Mouse (Mus musculus): Measurements from ENCODE around the gene Prdm16.

Gene Prdm16

DNA sequence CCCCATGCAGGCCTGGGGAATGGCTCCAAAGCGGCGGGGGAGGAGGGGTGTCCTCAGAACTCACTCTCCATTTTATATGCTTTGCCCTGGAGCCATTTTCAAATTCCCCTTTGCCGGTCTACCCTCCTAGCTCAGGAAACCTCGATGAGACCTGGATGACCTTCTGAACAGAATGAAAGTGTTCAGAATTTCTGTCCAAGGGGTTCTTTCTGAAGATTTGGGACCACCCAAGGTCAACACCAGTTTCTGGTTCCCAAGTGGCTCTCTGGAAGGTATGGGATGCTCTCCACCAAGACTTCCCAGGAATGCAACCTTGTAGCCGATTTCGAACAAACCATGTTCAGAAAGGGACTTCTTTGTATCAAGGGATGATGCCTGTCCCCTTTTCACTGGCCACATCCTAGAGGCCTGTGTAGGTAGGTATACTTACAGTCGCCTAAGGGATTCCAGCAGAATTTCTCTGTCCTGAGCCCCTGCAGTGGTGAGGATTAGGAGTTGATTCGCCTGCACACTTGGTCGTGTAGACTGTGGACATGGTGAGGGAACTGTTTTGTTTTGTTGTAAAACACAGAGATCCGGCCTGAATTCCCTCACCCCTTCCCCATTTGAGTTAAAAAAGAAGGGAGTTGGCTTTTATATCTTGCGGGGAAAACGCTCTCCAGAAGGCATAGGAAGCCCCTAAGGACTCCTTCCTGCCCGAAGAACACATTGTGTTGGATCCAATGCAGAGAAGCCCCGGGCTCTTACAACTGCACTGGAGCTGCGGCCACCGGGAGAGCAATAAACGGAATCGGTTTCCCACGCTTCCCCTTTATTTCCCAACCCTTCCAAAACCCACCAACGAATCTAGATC, 4.0 kb upstream of the Prdm16 start:
- in situ Hi-C loops (cut with MboI, MseI) = no loop called here

DNA sequence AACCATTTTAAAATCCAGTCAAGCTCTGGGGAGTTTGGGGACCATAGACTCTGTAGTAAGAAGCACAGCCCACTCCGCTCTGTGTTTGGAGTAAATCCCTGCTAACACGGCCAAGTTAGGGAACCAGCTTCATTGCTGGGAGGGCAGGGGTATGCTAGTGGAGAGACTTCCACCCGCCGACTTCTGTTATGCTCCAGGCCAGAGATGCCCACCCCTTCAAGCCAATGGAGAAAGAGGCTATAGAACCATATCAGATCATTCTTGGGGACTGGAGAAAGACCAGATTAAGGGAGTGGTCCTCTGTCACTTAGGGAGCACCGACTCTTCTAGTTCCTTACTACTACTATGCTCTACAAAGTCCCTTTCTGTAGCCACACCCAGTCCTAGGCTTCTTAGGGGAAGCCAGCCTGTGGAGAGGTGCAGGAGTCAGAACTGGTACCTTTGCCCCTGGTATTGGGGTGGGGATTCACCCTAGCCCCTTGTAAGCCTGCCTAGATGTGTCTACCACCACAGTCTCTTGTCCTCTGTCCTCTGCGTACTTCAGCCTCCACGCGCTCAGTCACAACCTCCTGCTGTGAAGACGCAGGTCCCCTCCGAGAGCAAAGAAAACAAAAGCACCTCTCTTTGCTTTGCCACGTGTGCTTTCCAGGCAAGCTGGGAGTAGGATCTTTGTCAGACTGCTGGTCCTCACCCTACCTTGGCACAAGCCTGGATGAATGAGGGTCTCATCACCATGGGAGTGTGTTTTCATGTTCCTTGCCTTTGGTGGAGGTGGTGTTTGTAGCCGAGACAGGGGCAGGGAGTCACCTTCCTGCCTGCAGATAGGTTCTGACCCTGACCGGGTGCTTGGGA, 3.1 kb upstream of the Prdm16 start:
- in situ Hi-C loops (cut with MboI, MseI) = no loop called here

DNA sequence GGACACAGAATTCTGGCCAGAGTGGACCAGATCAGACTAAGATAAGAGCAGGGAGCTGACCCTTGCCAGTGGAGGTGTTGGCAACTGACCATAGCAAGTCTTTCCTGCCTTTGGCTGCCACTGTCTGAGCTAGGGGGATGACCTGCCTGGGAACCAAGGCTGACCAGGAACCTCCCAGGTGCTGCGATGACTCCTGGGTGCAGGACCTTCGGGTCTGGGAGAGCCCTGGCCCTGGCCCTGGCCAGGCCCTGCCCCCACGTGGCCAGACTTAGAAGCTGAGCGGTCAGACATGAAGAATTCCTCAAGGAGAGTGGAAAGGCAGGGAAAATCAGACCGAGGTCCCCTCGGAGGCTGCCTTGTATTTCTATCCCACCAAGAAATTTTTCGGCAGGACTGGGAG, 2.5 kb upstream of the Prdm16 start:
- in situ Hi-C loops (cut with MboI, MseI) = no loop called here

DNA sequence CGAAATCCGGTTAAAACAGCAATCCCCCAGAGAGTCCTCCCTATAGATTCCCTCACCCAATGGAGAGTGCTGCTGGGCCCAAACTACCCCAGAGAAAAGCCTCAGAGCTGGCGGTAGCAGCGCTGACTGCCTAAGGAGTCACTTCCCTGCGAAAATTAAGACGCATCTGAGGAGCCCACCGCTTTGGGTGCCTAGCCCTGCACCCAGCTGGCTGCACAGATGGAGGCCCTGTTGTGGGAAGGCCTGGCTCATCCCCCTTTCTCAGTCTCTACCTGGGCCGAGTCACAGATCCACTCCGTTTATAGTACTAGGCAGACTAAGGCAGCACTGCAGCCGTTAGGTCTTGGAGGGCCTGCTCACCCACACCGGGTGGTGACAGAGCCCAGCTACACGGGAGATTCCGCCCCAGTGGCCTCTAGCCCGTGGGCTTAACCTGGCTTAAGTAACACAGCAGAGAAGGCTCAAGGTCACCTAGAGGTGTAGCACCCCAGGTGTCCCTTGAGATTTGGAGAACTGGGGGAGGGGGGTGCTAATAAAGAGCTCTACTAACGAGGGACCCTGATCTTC, 1.7 kb upstream of the Prdm16 start:
- in situ Hi-C loops (cut with MboI, MseI) = no loop called here

DNA sequence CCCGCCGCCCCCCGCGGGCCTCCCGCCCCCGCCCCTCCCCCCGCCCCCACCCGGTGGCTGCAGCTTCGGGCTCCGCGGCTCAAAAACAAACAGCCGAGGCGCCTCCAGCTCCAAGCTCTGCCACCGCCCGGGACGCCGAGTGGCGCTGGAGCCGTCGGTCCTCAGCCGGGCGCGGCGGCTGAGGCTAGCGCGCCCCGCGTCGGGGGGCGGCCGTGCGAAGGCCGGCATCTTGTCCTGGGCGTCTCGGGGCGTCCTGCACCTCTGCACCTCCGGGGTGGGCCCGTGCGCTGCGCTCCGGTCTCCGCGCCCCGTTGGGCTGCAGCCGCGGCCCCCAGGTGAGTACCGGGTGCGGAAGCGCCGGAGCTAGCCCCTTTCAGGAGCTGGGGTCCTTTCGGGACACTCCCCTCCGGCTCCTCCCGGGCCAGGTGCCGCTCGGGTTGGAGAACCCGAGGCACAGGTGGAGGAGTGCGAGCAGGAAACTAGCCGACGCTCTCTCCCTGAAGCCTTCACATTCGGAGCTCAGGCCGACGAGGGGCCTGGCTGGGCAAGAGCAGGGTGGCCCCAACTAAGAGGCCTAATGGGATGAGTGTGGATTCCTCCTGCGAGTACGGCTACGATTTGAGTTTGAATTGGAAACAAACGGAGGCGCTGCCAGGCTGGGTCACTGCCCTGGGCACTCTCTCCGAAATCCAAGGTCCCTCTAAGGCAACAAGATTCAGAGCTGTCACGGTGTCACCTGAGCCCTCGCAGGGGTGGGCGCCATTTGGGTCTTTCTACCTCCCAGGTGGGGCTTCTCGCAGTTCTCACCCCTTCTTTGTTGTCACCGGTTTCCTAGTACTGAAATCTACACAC, 1.0 kb upstream of the Prdm16 start:
- in situ Hi-C loops (cut with MboI, MseI) = no loop called here

DNA sequence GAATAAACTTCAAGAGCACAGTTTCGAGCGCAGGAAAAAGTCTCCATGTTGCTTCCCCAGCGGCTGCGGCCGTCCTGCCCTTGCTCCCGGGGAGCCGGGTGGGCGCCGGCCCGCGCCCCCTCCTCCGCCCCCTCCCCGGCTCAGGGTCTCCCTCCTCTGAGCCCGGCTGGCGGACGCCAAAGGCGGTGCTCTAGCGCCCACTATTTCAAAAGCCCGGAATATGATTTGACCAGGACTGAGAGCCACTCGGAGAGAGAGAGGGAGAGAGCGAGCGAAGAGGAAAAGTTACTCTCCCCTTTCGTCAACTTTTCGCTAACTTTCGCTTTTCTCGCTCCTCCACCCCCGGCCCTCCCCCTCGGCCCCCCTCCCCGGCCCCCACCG, 630 bp downstream of the Prdm16 start:
- in situ Hi-C loops (cut with MboI, MseI) = no loop called here

DNA sequence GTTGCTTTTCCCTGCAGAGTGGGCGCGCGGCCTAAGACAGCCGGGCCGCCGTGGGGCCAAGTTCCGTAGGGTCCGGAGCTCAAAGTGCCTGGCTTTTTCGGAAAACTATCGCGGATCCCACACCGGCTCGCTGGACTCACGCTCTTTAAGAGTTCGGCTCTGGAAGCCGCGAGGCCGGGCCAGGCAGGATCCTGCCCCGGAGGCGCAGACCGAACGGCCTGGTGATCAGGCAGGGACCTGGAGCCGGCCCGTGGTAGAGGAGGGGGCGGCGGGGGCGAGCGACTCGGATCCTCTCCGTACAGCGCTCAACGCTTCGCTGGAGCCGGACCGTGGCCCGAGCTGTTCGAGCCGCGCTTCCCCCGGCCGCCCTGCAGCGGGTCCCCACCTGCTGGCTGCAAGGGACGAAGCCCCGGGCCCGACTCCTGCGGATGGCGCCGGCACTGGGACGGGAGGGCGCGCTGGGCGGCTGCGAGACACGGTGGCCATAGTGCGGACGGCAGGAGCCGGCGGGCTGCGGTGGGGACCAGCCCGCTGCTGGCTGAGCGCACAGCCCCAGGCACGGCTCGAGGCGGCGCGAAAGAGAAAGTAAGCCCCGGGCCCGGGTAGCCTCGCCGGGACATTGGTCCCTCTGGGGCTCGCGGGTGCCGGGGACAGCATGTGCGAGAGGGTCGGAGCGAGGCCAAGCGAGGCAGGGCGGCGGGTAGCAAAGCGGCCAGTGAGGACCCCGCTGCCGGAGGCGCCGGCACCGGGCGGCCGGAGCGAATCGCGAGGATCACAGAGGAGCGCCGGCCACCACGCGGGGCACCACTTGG, 1.2 kb downstream of the Prdm16 start:
- in situ Hi-C loops (cut with MboI, MseI) = no loop called here

DNA sequence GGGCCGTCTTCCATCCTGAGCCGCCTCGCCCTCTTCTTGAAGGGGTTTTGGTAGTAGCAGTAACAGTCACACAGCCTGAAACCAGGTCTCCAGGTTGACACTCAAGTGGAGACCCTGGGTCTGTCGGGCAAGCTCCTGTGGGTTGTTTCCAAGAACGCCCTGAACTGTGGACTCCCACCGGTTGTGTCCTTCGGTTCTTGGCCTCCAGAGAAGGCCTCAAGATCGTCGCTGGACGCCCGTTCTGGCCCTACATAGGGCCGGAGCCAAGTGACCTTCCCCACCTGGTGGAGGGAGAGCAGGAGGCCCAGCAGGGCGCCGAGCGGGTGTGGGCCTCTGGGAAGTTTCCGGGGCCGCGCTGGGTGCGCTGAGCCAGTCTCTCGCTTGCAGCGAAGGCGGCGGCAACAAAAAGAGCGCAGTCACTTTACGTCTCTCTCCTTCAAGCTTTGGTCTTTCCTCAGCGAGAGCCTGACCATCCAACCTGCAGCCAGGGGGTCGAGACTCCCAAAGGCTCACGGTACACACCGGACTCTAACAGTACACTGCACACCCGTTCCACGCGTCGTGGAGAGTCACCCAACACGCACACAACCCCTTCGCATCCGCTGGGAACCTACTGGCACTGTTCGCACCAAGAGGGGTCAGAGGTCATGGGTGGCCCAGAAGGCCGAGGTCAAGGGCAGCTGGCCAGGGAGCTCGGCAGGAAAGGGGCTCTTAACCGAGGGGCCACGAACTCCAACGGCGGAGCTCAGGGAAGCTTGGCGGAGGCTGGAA, 2.0 kb downstream of the Prdm16 start:
- in situ Hi-C loops (cut with MboI, MseI) = no loop called here

DNA sequence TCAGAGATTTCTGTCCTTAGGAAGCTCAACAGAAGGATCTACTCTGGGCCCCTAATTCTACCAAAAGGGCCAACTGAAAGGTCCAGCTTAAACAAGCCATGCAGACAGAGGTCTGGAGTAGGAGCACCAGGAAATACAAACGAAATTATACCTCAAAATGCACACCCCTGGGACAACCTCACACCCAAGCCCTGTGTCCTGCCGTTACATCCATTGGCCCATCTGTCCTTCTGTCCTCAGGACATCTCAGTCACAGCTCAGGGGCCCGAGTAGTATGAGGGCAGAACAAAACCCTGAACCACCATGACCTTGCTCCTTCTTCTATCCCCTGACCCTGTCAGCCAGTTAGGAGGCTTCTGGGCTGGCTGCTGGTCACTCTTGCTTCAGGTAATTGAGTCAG, 2.7 kb downstream of the Prdm16 start:
- in situ Hi-C loops (cut with MboI, MseI) = no loop called here

DNA sequence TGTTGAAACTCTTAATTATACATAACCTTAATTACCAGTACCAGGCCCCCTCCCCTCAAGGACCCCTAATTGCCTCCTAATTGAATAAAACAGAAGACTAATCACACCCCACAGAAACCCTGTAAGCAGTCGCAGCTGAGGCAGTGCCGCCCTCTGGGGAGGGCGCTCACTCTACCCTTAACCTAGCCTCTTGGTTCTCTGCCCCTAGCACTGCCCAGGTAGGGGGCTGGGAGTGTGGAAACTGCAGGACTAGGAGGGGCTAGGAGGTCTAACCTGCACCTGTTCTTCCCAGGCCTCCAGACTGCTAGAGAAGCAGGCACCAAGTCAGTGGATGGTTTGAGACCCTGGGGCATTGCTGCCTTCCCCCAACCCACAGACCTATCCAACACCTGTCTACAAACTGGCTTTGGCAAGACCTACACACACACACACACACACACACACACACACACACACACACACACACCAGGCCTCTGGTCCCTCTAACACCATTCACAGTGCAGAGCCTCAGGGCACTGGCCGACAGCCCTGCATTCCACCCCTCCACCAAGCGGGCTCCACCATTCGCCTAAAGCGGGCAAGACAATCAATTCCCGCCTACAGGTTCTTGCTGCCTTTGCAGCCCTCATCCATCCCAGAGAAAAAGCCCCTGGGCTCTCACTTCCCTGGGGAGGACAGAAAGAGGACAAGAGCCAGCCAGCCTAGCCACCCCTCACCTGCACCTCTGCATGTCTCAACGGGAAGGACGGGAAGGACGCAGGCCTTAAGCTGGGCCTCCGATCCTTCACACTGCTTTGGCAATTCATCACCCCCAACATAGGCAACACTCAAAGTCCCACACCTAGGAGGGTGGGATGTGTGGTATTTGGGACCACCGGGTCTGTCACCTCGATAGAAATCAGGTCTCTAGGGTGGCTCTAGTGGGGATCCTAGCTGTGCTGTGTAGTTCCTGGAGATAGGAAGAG, 3.6 kb downstream of the Prdm16 start:
- in situ Hi-C loops (cut with MboI, MseI) = no loop called here

DNA sequence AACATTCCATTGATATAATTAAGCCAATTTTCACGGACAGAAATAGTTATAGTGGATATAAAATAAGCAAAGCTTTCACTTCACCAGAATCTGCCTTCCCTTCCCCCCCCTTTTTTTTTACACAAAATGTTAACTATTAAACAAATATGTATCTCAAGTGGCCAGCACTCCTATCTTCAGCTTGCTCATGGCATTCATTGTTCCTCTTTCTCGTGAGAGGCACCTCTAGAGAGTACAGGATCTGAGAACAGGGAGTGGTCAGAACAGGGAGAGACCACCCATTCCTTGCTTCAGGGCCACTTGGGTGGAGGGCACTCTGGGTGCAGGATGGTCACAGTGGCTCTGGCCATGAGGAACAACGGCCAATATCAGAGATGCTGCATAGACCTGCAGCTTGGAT, 5.9 kb downstream of the Prdm16 start:
- in situ Hi-C loops (cut with MboI, MseI) = no loop called here

DNA sequence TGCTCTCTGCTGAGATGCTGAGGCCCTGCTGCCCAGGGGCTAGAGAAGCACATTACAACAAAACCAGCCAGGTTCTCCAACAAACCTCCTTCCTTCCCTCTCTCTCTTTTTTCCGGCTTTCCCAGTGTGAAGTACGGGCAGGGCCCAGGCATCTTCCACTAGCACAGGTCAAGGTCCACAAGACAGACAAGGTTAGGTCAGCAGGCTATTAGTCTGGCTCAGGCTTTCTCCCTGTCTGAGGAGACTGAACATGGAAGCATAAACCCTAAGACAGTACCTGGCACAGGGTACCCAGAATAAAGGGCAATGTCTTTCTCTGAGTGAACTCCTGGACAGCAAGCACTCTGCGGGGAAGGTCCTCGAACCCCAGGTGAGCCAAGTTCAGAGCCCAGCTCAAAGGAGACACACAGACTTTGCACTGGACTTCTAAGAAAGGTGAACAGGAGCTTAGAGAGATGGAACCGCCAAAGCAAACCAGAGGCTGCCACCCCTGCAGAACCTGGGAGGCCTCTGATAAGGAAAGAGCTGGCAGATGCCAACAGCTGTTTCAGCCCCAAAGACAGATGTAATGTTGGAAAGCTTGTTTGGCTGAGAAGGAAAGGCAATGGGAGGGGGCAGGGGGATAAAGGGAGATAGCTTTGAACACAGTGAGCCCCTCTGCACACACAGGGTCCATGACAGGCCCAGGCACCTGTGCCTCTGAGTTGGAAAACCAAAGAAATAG, 9.1 kb downstream of the Prdm16 start:
- in situ Hi-C loops (cut with MboI, MseI) = no loop called here

DNA sequence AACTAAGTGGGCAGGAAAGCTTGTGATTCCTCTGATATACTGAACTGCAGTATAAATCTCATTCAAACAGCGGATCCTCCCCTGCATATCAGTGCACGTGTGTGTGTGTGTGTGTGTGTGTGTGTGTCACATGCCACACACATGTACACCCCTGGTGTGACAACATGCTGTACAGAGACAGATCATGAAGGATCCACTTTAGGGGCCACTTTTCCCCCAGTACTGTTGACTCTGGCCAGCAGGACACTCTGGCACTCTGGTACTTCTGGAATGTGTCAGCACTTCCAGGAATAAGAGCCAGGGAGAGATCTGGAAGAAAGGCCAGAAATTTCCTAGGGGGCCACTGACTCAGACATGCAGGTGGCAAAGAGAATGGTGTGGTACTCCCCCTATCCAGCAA, 10.4 kb downstream of the Prdm16 start:
- in situ Hi-C loops (cut with MboI, MseI) = no loop called here

DNA sequence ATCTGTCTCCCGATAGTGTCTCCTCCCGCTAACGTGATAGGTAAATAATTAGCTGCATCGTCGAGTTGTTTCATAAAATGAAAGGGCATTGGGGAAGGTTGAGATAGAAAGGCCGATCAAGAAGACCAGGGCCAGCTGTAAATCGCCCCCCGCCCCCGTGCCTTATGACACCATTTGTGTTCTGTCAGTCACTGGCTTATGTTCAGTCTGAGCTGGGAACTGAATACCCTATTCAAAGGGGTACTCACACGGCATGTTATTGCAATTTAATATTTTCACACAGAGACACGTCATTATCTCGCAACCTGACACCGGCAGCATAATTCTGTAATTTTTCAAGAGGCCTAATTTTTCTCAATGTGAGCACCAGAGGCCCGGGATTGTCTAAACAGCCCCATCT, 11.0 kb downstream of the Prdm16 start:
- in situ Hi-C loops (cut with MboI, MseI) = no loop called here

DNA sequence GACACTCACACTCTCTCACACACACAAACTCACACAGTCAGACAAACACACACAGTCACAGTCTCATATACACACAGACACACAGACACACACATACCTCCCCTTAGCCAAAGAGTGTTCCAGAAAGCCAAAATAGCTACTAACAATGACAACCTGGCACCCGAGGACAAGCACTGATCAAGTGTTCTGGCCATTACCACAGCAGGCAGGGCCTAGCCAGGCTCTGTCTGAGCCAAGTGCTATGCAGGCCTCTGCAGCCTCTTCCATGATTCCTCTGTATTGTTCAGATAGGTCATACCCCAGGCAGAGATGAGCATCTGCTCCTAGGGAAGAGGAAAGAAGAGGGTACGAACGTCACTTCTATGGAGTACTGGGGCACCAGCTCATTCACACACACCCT, 13.4 kb downstream of the Prdm16 start:
- in situ Hi-C loops (cut with MboI, MseI) = no loop called here

DNA sequence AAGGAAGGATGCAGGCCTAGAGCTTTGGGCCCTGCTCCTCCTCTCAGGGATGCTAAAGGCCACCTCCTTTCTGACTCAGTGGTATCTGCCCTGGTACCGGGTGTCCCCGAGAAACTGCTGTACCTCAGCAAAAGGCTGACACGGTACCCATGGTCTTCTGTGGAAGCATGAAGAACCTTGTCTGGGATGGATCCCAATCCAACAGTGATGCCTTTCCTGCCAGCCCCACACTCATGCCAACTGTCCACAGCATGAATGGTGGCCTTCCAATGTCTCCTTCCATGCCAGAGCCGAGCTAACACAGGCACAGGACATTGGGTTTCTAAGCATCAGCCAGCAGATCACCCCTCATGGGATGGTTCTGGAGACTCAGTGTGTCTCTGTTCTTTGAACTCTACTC, 14.2 kb downstream of the Prdm16 start:
- in situ Hi-C loops (cut with MboI, MseI) = no loop called here

DNA sequence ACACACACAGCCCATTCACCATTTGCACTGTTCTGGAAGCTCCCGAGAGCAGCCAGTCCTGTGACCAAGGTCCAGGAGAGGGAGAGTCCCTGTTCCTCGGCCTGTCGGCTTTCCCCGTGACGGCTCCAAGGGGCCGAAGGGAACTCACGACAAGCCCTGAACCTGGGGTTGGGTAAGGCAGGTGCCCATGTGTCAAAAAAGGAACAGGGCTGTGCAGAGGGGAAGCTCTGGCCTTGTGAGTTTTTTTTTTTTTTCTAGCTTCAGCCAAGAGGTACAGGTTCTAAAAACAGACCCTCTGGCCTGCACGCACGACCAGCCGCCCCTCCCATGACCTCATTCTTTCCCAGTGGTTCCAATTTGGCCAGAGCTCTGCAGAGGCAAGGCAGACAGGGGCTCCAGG, 25.5 kb downstream of the Prdm16 start:
- in situ Hi-C loops (cut with MboI, MseI) = no loop called here

DNA sequence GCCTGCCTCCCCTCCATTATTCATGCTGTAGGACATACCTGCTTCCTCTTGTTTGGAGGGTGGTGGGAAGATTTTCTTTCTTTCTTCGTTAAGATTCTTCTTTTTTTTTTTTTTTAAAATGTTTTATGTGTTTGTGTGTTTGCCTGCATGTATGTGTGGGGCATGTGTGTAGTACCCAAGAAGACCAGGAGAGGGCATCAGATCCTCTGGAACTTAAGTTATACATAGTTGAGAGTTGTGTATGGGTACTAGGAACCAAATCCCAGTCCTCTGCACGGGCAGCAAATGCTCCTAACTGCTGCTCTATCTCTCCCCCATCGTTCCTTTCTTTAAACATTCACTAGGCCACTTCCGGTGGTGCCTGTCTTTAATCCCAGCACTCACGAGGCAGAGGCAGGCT, 28.9 kb downstream of the Prdm16 start:
- in situ Hi-C loops (cut with MboI, MseI) = loop anchor here in 1 of 2 experiments (10.0 kb wide), 1 partner anchor 1043 kb away; no protein-coding TSS in a partner anchor
